Mouse (Mus musculus): ENCODE measurements around the gene Pgm5. TPM values are rescaled to one million over a fixed set of nuclear protein-coding genes. Genes with fewer than 3 reads are reported as not detected.

Pgm5 gene
- polyA plus RNA-seq, 1 experiment from 2014 or later, result 0.08 TPM

DNA sequence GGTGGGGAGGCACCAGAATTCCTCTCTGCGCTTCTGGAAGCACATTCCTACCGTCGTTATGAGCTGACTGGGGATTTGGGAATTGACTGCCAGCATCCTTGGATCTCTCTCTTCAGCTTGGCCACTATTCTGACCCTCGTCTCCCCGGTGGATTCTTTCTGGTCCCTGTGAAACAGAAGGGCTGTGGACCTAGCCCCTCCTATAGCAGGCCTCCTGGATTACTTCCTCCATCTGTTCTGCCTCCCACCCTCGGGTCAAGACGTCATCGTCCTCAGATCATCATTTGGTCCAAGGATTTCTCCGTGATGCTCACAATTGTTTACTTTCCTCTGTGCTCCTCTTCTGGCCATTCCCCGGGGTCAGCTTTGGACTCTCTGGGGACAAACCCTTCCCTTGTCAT, 216.7 kb downstream of the Pgm5 start:
- Histone ChIP-seq H3K4me2 (ENCODE audit: low read length) (no peak overlapping the region), H3K36me3 (ENCODE audit: control insufficient read depth, insufficient read depth) (no peaks in the 10 kb centered on the region), H3K4me3 (replicated peaks; ENCODE audit: low read length) (no peak overlapping the region), H3K27me3 (replicated peaks; ENCODE audit: control insufficient read depth, insufficient read depth, low read length) (no peaks in the 10 kb centered on the region), H3K9me3 (ENCODE audit: control insufficient read depth, low read length) (no peaks in the 10 kb centered on the region), H3K27ac (ENCODE audit: low read length) (no peak overlapping the region), H3K4me1 (replicated peaks; ENCODE audit: control insufficient read depth, insufficient read depth, low read length) (no peaks in the 10 kb centered on the region), H3K9ac (replicated peaks; ENCODE audit: low read depth, low read length) (no peak overlapping the region)
- no peak for ATAC-seq
- WGBS, result 76% methylated on average over 10 of the region's 10 CpGs

- Histone ChIP-seq H3K27ac (ENCODE audit: low read length) (no peak overlapping the region), H3K4me1 (replicated peaks; ENCODE audit: control insufficient read depth, insufficient read depth, low read length) (no peaks in the 10 kb centered on the region), H3K9me3 (ENCODE audit: control insufficient read depth, low read length) (no peaks in the 10 kb centered on the region), H3K27me3 (replicated peaks; ENCODE audit: control insufficient read depth, insufficient read depth, low read length) (no peaks in the 10 kb centered on the region), H3K4me2 (ENCODE audit: low read length) (no peak overlapping the region), H3K4me3 (replicated peaks; ENCODE audit: low read length) (no peak overlapping the region), H3K9ac (replicated peaks; ENCODE audit: low read depth, low read length) (no peak overlapping the region), H3K36me3 (ENCODE audit: control insufficient read depth, insufficient read depth) (no peaks in the 10 kb centered on the region)
- no peak for ATAC-seq
- 87% methylated on average over 6 of the region's 6 CpGs for whole genome bisulfite sequencing
Measured at GRCm38 (mm10) chr19:24640982-24641381, 220.7 kb downstream of the Pgm5 start.

DNA sequence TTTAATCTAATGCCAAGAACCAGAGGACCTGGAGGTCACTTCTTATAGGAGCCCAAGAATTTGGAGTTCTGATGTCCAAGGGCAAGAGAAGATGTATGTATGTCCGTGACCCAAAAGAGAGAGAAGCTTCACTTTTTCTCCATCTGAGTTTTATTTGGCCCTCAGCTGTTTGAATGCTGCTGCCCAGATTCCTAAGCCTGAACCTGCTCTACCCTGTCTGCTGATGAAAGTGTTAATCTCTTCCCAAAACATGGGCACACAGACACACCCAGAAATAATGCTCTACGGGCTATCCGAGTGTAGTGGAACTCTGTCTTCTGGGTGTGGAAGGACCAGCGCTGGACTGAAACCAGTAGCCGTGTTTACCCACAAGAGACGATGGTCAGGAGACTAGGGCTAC, 223.7 kb downstream of the Pgm5 start:
- Histone ChIP-seq H3K27me3 (replicated peaks; ENCODE audit: control insufficient read depth, insufficient read depth, low read length) (no peaks in the 10 kb centered on the region), H3K4me3 (replicated peaks; ENCODE audit: low read length) (no peak overlapping the region), H3K4me2 (ENCODE audit: low read length) (no peak overlapping the region), H3K27ac (ENCODE audit: low read length) (no peak overlapping the region), H3K36me3 (ENCODE audit: control insufficient read depth, insufficient read depth) (no peaks in the 10 kb centered on the region), H3K9me3 (ENCODE audit: control insufficient read depth, low read length) (no peaks in the 10 kb centered on the region), H3K9ac (replicated peaks; ENCODE audit: low read depth, low read length) (no peak overlapping the region), H3K4me1 (replicated peaks; ENCODE audit: control insufficient read depth, insufficient read depth, low read length) (no peaks in the 10 kb centered on the region)
- WGBS, result 94% methylated on average over 6 of the region's 6 CpGs
- no peak for ATAC-seq

DNA sequence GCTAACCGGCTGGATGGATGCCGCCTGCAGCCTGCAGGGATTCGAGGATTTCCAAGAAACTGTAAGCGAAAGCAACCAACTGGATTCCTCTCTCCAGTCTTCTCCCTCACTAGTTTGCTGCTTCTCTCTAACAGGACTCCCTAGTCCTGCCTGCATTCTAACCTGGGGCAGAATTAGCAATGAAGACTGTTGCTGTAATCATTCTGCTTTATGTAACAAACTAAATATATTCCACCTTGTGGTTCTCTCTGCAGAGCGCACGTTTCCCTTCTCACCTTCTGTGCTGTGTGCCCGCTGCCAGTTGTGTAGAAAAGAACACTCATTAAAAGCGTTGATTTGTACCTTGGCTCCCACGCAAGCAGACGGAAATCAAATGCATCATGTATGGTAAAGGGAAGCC, 225.0 kb downstream of the Pgm5 start:
- H3K36me3 ChIP-seq (ENCODE audit: control insufficient read depth, insufficient read depth), result no peaks in the 10 kb centered on the region
- no peaks in the 10 kb centered on the region for H3K27me3 ChIP-seq (replicated peaks; ENCODE audit: control insufficient read depth, insufficient read depth, low read length)
- no peaks in the 10 kb centered on the region for H3K4me1 ChIP-seq (replicated peaks; ENCODE audit: control insufficient read depth, insufficient read depth, low read length)
- H3K27ac ChIP-seq (ENCODE audit: low read length), result no peak overlapping the region
- no peak overlapping the region for H3K9ac ChIP-seq (replicated peaks; ENCODE audit: low read depth, low read length)
- no peak overlapping the region for H3K4me3 ChIP-seq (replicated peaks; ENCODE audit: low read length)
- H3K9me3 ChIP-seq (ENCODE audit: control insufficient read depth, low read length), result no peaks in the 10 kb centered on the region
- ATAC-seq, result no peak
- H3K4me2 ChIP-seq (ENCODE audit: low read length), result no peak overlapping the region
- WGBS, result 73% methylated on average over 10 of the region's 10 CpGs

DNA sequence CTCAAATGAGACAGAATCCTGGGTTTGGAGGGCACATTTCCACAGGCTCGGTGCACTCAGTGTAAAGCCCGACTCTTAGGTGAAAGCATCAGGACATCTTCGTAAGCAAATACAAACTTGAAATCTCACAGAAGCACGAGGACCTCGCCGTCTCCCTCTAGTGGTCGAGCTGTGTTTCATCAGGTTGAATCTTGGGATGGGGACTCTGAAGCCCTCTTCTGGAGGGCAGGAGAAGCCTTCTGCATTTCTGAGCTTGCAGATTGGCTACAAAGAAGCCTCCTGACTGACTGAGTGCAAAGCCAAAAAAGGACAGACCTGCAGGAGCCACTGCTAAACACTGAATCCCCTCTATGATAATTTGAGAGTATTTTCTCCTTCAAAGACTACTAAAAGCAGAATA, 227.1 kb downstream of the Pgm5 start:
- Histone ChIP-seq H3K36me3 (ENCODE audit: control insufficient read depth, insufficient read depth) (no peaks in the 10 kb centered on the region), H3K9me3 (ENCODE audit: control insufficient read depth, low read length) (no peaks in the 10 kb centered on the region), H3K4me2 (ENCODE audit: low read length) (no peak overlapping the region), H3K27ac (ENCODE audit: low read length) (no peak overlapping the region), H3K4me3 (replicated peaks; ENCODE audit: low read length) (no peak overlapping the region), H3K27me3 (replicated peaks; ENCODE audit: control insufficient read depth, insufficient read depth, low read length) (no peaks in the 10 kb centered on the region), H3K4me1 (replicated peaks; ENCODE audit: control insufficient read depth, insufficient read depth, low read length) (no peaks in the 10 kb centered on the region), H3K9ac (replicated peaks; ENCODE audit: low read depth, low read length) (no peak overlapping the region)
- WGBS, result 7% methylated on average over 7 of the region's 7 CpGs
- 0 out of 2 replicates have a peak, but pooled peaks have one; percentile 49 for ATAC-seq

Other genes starting within 250 kb of the Pgm5 start
- 1.3 and 2.0 TPM in 2 replicates for gene Tmem252, start 187.8 kb downstream of the Pgm5 start, polyA plus RNA-seq (2015; fragmentation: Nextera tagmentation; extraction: Ambion mirVana)
- gene Gm10053, start 13.8 kb upstream of the Pgm5 start, polyA plus RNA-seq (2015; fragmentation: Nextera tagmentation; extraction: Ambion mirVana), result 203 and 230 TPM in 2 replicates
- not detected in 2 replicates for gene Foxd4, start 39.3 kb upstream of the Pgm5 start, polyA plus RNA-seq (2015; fragmentation: Nextera tagmentation; extraction: Ambion mirVana)
- gene Cbwd1, start 99.8 kb upstream of the Pgm5 start, polyA plus RNA-seq (2015; fragmentation: Nextera tagmentation; extraction: Ambion mirVana), result 17.2 and 18.2 TPM in 2 replicates
- 0.56 and 1.4 TPM in 2 replicates for gene Dock8, start 137.7 kb upstream of the Pgm5 start, polyA plus RNA-seq (2015; fragmentation: Nextera tagmentation; extraction: Ambion mirVana)